Mouse (Mus musculus): Measurements from ENCODE around the gene Vwf.

- no peak for TF ChIP-seq EP300 (IDR thresholded peaks at IDR 0.05)
- TF ChIP-seq CTCF (IDR thresholded peaks at IDR 0.05): no peak
Observed at GRCm38 (mm10) chr6:125528614-125529200, 17.9 kb upstream of the Vwf start.

Measured in lung, postnatal 0 days (tissue).